Mouse (Mus musculus): ENCODE data around the gene Ascc3.

- TF ChIP-seq POLR2A (IDR thresholded peaks at IDR 0.05; ENCODE audit: insufficient read depth, low read depth, low read length) (no peak), CTCF (IDR thresholded peaks at IDR 0.05; ENCODE audit: insufficient read depth, low read depth, low read length) (no peak)
These were observed 305.3 kb downstream of the Ascc3 start for GRCm38 (mm10) chr10:50897530-50898471.
